Mouse (Mus musculus): ENCODE data around the gene Sgcd. TPM values are rescaled to one million over a fixed set of nuclear protein-coding genes. Genes with fewer than 3 reads are reported as not detected.

Gene Sgcd
- polyA plus RNA-seq, 1 experiment, result 52.2 TPM

DNA sequence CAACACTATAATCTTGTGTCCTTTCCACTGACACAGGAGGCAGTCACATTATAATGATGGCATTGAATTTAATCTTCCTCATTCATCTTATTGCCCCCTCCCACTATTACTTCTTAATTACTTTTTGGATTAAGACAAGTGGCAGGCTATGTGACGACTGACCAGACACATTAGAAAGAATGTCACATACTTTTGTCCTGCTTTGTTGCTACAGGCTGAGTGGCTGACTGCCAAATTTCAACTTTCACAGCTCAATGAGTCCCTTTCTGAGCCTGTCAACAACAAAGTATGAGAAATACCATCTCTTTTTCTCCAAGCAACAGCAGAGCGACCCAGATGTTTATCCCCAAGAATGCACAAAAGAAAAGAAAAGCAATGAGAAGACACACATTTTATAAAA is 970.6 kb downstream of the Sgcd start:
- Histone ChIP-seq H3K4me1 (ENCODE audit: control insufficient read depth, insufficient read depth, low read length) (peaks cover 4% of the 10 kb centered on the region), H3K27ac (ENCODE audit: insufficient read depth, low read length) (no peak overlapping the region), H3K4me3 (ENCODE audit: insufficient read depth, low read length) (no peak overlapping the region)
- TF ChIP-seq POLR2A (IDR thresholded peaks at IDR 0.05; ENCODE audit: low read depth, low read length) (no peak), CTCF (IDR thresholded peaks at IDR 0.05; ENCODE audit: borderline replicate concordance, insufficient read depth, low read length) (no peak)

DNA sequence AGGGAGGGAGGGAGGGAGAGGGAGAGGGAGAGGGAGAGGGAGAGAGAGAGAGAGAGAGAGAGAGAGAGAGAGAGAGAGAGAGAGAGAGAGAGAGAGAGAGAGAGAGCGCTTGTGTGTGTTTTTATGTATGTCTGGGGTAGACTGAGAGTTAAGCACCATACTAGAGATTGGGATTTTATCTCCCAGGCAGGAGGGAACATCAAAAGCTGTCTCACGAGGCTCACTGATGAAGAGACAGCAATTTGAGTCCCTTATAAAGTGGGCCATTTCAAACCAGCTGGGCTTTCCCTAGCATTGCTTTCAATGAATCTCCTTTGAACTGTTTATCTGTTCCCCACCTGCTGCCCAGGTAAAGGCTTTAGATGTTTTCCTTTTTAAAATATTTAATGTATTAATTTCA is 973.1 kb downstream of the Sgcd start:
- TF ChIP-seq POLR2A (IDR thresholded peaks at IDR 0.05; ENCODE audit: low read depth, low read length), result no peak
- TF ChIP-seq CTCF (IDR thresholded peaks at IDR 0.05; ENCODE audit: borderline replicate concordance, insufficient read depth, low read length), result no peak
- Histone ChIP-seq H3K4me1 (ENCODE audit: control insufficient read depth, insufficient read depth, low read length) (peaks cover 4% of the 10 kb centered on the region), H3K27ac (ENCODE audit: insufficient read depth, low read length) (no peak overlapping the region), H3K4me3 (ENCODE audit: insufficient read depth, low read length) (no peak overlapping the region)

DNA sequence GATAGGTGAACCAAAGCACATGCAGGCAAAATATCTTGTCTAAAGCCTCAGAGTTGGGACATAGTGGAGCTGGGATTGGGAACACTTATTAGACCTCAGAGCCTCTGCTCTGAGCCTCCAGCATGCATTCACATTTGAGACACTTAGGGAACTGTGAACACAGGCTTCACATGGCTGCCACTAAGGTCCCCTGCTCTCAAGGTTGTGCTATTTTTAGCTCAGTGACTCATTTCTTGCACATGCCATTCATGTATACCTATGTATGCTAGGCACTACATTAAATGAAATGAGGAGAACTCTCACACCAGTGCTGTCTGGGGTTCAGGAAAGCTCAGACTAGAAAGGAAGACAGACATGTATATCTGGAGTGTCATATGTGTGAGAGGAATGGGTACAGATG is 974.5 kb downstream of the Sgcd start:
- H3K4me1 ChIP-seq (ENCODE audit: control insufficient read depth, insufficient read depth, low read length), result peaks cover 4% of the 10 kb centered on the region
- TF ChIP-seq POLR2A (IDR thresholded peaks at IDR 0.05; ENCODE audit: low read depth, low read length) (no peak), CTCF (IDR thresholded peaks at IDR 0.05; ENCODE audit: borderline replicate concordance, insufficient read depth, low read length) (no peak)
- no peak overlapping the region for H3K4me3 ChIP-seq (ENCODE audit: insufficient read depth, low read length)
- no peak overlapping the region for H3K27ac ChIP-seq (ENCODE audit: insufficient read depth, low read length)

GRCm38 (mm10) chr11:47010166-47010565 is 978.6 kb downstream of the Sgcd start:
- Histone ChIP-seq H3K4me3 (ENCODE audit: insufficient read depth, low read length) (no peak overlapping the region), H3K4me1 (ENCODE audit: control insufficient read depth, insufficient read depth, low read length) (peaks cover 4% of the 10 kb centered on the region), H3K27ac (ENCODE audit: insufficient read depth, low read length) (no peak overlapping the region)
- TF ChIP-seq POLR2A (IDR thresholded peaks at IDR 0.05; ENCODE audit: low read depth, low read length) (no peak), CTCF (IDR thresholded peaks at IDR 0.05; ENCODE audit: borderline replicate concordance, insufficient read depth, low read length) (no peak)

DNA sequence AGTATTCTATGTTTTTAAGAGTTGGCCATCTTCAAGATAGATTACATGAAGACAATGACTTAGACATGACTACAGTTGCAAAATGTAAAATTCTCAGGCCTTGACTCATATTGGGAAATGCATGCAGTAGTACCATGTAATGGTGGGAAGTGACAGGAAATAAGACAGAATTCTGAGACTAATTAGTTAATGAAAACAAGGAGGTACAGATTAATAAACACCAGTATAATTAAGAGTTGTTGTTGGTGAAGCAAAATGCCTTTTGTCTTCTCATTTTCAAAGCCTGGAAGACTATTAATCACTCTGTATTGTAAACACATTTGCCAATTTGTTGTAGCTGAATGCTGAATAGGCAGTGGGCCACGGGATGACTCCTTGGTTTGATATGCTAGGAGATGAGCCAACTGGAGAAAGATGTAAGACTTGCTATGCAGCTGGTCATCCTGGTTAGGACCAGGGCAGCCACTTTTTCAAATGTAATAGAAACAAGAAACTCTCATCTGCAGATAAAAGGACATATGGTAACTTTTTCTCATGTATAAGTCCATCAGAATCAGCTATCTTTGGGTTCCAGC is 983.4 kb downstream of the Sgcd start:
- no peaks in the 10 kb centered on the region; the same call in 1 of the 2 replicates for H3K4me1 ChIP-seq (ENCODE audit: control insufficient read depth, insufficient read depth, low read length)
- no peak overlapping the region; the same call in 1 of the 2 replicates for H3K27ac ChIP-seq (ENCODE audit: insufficient read depth, low read length)
- no peak overlapping the region for H3K4me3 ChIP-seq (ENCODE audit: insufficient read depth, low read length)
- TF ChIP-seq CTCF (IDR thresholded peaks at IDR 0.05; ENCODE audit: borderline replicate concordance, insufficient read depth, low read length), result no peak
- TF ChIP-seq POLR2A (IDR thresholded peaks at IDR 0.05; ENCODE audit: low read depth, low read length), result no peak

- Histone ChIP-seq H3K27ac (ENCODE audit: insufficient read depth, low read length) (no peak overlapping the region), H3K4me3 (ENCODE audit: insufficient read depth, low read length) (no peak overlapping the region), H3K4me1 (ENCODE audit: control insufficient read depth, insufficient read depth, low read length) (no peaks in the 10 kb centered on the region)
- no peak for TF ChIP-seq POLR2A (IDR thresholded peaks at IDR 0.05; ENCODE audit: low read depth, low read length)
- no peak for TF ChIP-seq CTCF (IDR thresholded peaks at IDR 0.05; ENCODE audit: borderline replicate concordance, insufficient read depth, low read length)
Observed at GRCm38 (mm10) chr11:46939311-46939710, 1049.5 kb downstream of the Sgcd start.

DNA sequence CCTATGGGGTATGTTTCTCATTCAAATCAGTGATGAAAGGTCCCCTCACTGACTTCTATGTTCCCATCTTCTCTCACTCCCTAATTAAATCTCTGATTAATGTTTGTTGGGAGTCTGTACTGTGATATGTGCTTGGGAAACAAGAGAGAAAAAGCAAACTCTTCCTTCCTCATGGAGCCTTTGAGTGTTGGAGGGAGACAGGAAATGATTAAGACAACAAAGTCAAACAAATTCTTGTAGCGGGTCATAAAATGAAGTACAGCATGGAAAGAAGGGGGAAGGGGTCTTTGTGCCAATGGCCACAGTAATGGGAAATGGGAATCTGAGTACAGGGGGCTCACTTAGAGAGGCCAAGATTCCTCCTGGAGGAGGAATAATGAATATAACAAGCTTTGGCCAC is 1063.8 kb downstream of the Sgcd start:
- H3K4me1 ChIP-seq (ENCODE audit: control insufficient read depth, insufficient read depth, low read length), result no peaks in the 10 kb centered on the region
- H3K4me3 ChIP-seq (ENCODE audit: insufficient read depth, low read length), result no peak overlapping the region
- no peak overlapping the region for H3K27ac ChIP-seq (ENCODE audit: insufficient read depth, low read length)
- TF ChIP-seq POLR2A (IDR thresholded peaks at IDR 0.05; ENCODE audit: low read depth, low read length), result no peak
- TF ChIP-seq CTCF (IDR thresholded peaks at IDR 0.05; ENCODE audit: borderline replicate concordance, insufficient read depth, low read length), result no peak

GRCm38 (mm10) chr11:46920244-46920643 is 1068.5 kb downstream of the Sgcd start:
- no peak overlapping the region for H3K27ac ChIP-seq (ENCODE audit: insufficient read depth, low read length)
- H3K4me3 ChIP-seq (ENCODE audit: insufficient read depth, low read length), result no peak overlapping the region
- no peak for TF ChIP-seq POLR2A (IDR thresholded peaks at IDR 0.05; ENCODE audit: low read depth, low read length)
- no peak for TF ChIP-seq CTCF (IDR thresholded peaks at IDR 0.05; ENCODE audit: borderline replicate concordance, insufficient read depth, low read length)
- H3K4me1 ChIP-seq (ENCODE audit: control insufficient read depth, insufficient read depth, low read length), result no peaks in the 10 kb centered on the region

GRCm38 (mm10) chr11:46912656-46913237 is 1076.0 kb downstream of the Sgcd start:
- TF ChIP-seq POLR2A (IDR thresholded peaks at IDR 0.05; ENCODE audit: low read depth, low read length) (no peak), CTCF (IDR thresholded peaks at IDR 0.05; ENCODE audit: borderline replicate concordance, insufficient read depth, low read length) (no peak)
- Histone ChIP-seq H3K27ac (ENCODE audit: insufficient read depth, low read length) (no peak overlapping the region), H3K4me3 (ENCODE audit: insufficient read depth, low read length) (no peak overlapping the region), H3K4me1 (ENCODE audit: control insufficient read depth, insufficient read depth, low read length) (no peaks in the 10 kb centered on the region)

GRCm38 (mm10) chr11:46904281-46904680 is 1084.5 kb downstream of the Sgcd start:
- no peaks in the 10 kb centered on the region for H3K4me1 ChIP-seq (ENCODE audit: control insufficient read depth, insufficient read depth, low read length)

More at GRCm38 (mm10) chr11:46904281-46904680, 1084.5 kb downstream of the Sgcd start:
- Histone ChIP-seq H3K27ac (ENCODE audit: insufficient read depth, low read length) (no peak overlapping the region), H3K4me3 (ENCODE audit: insufficient read depth, low read length) (no peak overlapping the region)
- TF ChIP-seq CTCF (IDR thresholded peaks at IDR 0.05; ENCODE audit: borderline replicate concordance, insufficient read depth, low read length) (no peak), POLR2A (IDR thresholded peaks at IDR 0.05; ENCODE audit: low read depth, low read length) (no peak)
